8 mouse cellular contexts compared by ENCODE assay signal in genomic region chr3:66985539-66986286, GRCm38 (mm10). TPM values are rescaled to one million over a fixed set of nuclear protein-coding genes. Genes with fewer than 3 reads are reported as not detected.
DNase-seq lines count a peak whose midpoint lies in the region; ATAC-seq lines count a peak whose summit lies in the region.

No protein-coding gene starts in this region.

- H3K4me2 ChIP-seq in heart, embryonic 11.5 days, result peak overlapping the region; percentile 81
- peak overlapping the region; percentile 79 for H3K4me2 ChIP-seq in kidney, embryonic 16.5 days (replicated peaks; ENCODE audit: low read depth, low read length)

- ATAC-seq in heart, embryonic 11.5 days (replicated peaks; ENCODE audit: insufficient number of reproducible peaks, low FRiP score, low TSS enrichment), result peak; percentile 87
- peak; percentile 95 for ATAC-seq in kidney, embryonic 16.5 days (ENCODE audit: low FRiP score, low TSS enrichment)

- H3K9ac ChIP-seq in heart, embryonic 11.5 days (ENCODE audit: low read depth, low read length), result peak overlapping the region; percentile 86
- peak overlapping the region; percentile 90 for H3K9ac ChIP-seq in kidney, embryonic 16.5 days (replicated peaks; ENCODE audit: low read length)

- no peaks in the 10 kb centered on the region for H3K36me3 ChIP-seq in erythroblast, embryonic 14.5 days (ENCODE audit: control insufficient read depth)
- H3K36me3 ChIP-seq in heart, embryonic 11.5 days (ENCODE audit: control insufficient read depth, insufficient read depth, low read length), result no peaks in the 10 kb centered on the region
- H3K36me3 ChIP-seq in kidney, embryonic 16.5 days (ENCODE audit: insufficient read depth, low read length), result no peaks in the 10 kb centered on the region
- no peaks in the 10 kb centered on the region for H3K36me3 ChIP-seq in splenic B cell, adult 2 months (ENCODE audit: control insufficient read depth, insufficient read depth, low read length, poor library complexity, severe bottlenecking)

- WGBS in heart, embryonic 11.5 days (ENCODE audit: insufficient replicate concordance), result under 1% methylated on average over 60 of the region's 60 CpGs
- WGBS in kidney, embryonic 16.5 days, result under 1% methylated on average over 58 of the region's 60 CpGs

- peak overlapping the region; percentile 82 for H3K4me3 ChIP-seq in erythroblast, embryonic 14.5 days (replicated peaks)
- H3K4me3 ChIP-seq in heart, embryonic 11.5 days (ENCODE audit: low read depth, low read length), result peak overlapping the region; percentile 90
- H3K4me3 ChIP-seq in kidney, embryonic 16.5 days (ENCODE audit: low read length), result peak overlapping the region; percentile 98

- H3K4me1 ChIP-seq in erythroblast, embryonic 14.5 days (ENCODE audit: control insufficient read depth), result peaks cover 23% of the 10 kb centered on the region
- peaks cover 6% of the 10 kb centered on the region; the same call in 1 of the 2 replicates for H3K4me1 ChIP-seq in heart, embryonic 11.5 days (ENCODE audit: control insufficient read depth, insufficient read depth, low read length)
- peaks cover 25% of the 10 kb centered on the region for H3K4me1 ChIP-seq in kidney, embryonic 16.5 days (ENCODE audit: insufficient read depth, low read length)

- DNase-seq in CD4-positive helper T cell, adult 2 months (ENCODE audit: low read depth, low spot score), result peak; percentile 86
- DNase-seq in brain, adult 2 months (ENCODE audit: low read depth, low spot score), result peak; percentile 94
- peak; percentile 73 for DNase-seq in liver
- DNase-seq in monocyte, adult 2 months (ENCODE audit: low read depth in 1 of 2, low spot score in 2 of 2), result peak; percentile 18 to 62
- peak; percentile 78 for DNase-seq in splenic B cell, adult 2 months (ENCODE audit: low read depth, low spot score)

- peak overlapping the region; percentile 57; the same call in 1 of the 2 replicates for H3K27ac ChIP-seq in heart, embryonic 11.5 days (ENCODE audit: low read depth, low read length)
- 0 out of 2 replicates have a peak overlapping the region, but pooled peaks have one; percentile 14 for H3K27ac ChIP-seq in kidney, embryonic 16.5 days (ENCODE audit: low read length)

- H3K27me3 ChIP-seq in erythroblast, embryonic 14.5 days (ENCODE audit: control insufficient read depth), result peaks cover 54% of the 10 kb centered on the region
- H3K27me3 ChIP-seq in heart, embryonic 11.5 days (ENCODE audit: control insufficient read depth, insufficient read depth, low read length), result peaks cover 23% of the 10 kb centered on the region
- H3K27me3 ChIP-seq in kidney, embryonic 16.5 days (ENCODE audit: insufficient read depth, low read length), result peaks cover 29% of the 10 kb centered on the region
- H3K27me3 ChIP-seq in splenic B cell, adult 2 months (ENCODE audit: control insufficient read depth, insufficient read depth, low read length, poor library complexity, severe bottlenecking), result no peaks in the 10 kb centered on the region

- H3K9me3 ChIP-seq in erythroblast, embryonic 14.5 days (ENCODE audit: control insufficient read depth, low read length), result peaks cover 11% of the 10 kb centered on the region; the same call in 1 of the 2 replicates
- H3K9me3 ChIP-seq in heart, embryonic 11.5 days (replicated peaks; ENCODE audit: control insufficient read depth, low read length), result no peaks in the 10 kb centered on the region
- no peaks in the 10 kb centered on the region for H3K9me3 ChIP-seq in kidney, embryonic 16.5 days (ENCODE audit: low read length)

RNA-seq across cellular contexts. Expression of gene Shox2, which starts 4.1 kb away (rescaled TPM):
- 0.05 TPM in 1 of 2 replicates, not detected in the other for polyA plus RNA-seq in erythroblast, embryonic 14.5 days (2012)
- 11.9 and 13.3 TPM in 2 replicates for polyA plus RNA-seq in heart, embryonic 11.5 days (2014; fragmentation: Nextera tagmentation; extraction: Ambion mirVana)
- polyA plus RNA-seq in kidney, embryonic 16.5 days (2015; fragmentation: Nextera tagmentation; extraction: Ambion mirVana), result 0.22 and 0.48 TPM in 2 replicates

RNA-seq across cellular contexts. Expression of gene Rsrc1, which starts 4.5 kb away (rescaled TPM):
- 0.32 and 0.43 TPM in 2 replicates for polyA plus RNA-seq in erythroblast, embryonic 14.5 days (2012)
- polyA plus RNA-seq in heart, embryonic 11.5 days (2014; fragmentation: Nextera tagmentation; extraction: Ambion mirVana), result 32.1 and 33.8 TPM in 2 replicates
- polyA plus RNA-seq in kidney, embryonic 16.5 days (2015; fragmentation: Nextera tagmentation; extraction: Ambion mirVana), result 28.3 and 28.9 TPM in 2 replicates

Comparison
In these comparisons a context has a peak if more than half of its experiments do, and no peak if none do; other contexts are left out.
1. Peak in every context shown above with its lines: DNase-seq, ATAC-seq, H3K4me3 ChIP-seq and H3K27ac ChIP-seq.
2. DNase-seq: peak in every context shown above with its lines; median percentile 94 in brain, adult 2 months; 86 in CD4-positive helper T cell, adult 2 months; 78 in splenic B cell, adult 2 months; 73 in liver; 40 in monocyte, adult 2 months.
3. RNA of gene Rsrc1, which starts 4.5 kb away (polyA plus RNA-seq): 32.1 to 33.8 TPM in heart, embryonic 11.5 days and 28.3 to 28.9 TPM in kidney, embryonic 16.5 days; 0.32 to 0.43 TPM in erythroblast, embryonic 14.5 days; every median in the first group is over 10 times any median in the second.